Mouse (Mus musculus) kidney, embryonic 16.5 days (tissue): ENCODE measurements at regions not wholly inside any gene's neighbourhood (a gene's known extent, or its start where the extent isn't known, plus 50 kb on each side); places are given as distances from the start of the nearest gene placed in this dataset.

Experiments used
- ATAC-seq: fragments of 200-750 bp; cut with Nextera tagmentation; 2 replicates; pipeline ENCODE4 v1.8.0; 2017; ENCODE audit warnings: moderate TSS enrichment; ENCODE audit not compliant: low FRiP score, low TSS enrichment
- H3K27ac ChIP-seq: fragments of 300-500 bp; sonication (generic); 2 replicates; pipeline ENCODE4 v1.5.1; 2014; ENCODE audit warnings: low read length
- H3K27me3 ChIP-seq: fragments of 300-500 bp; sonication (generic); 2 replicates; pipeline ENCODE4 v1.6.1; 2014; ENCODE audit warnings: low read length, control low read depth, mixed read lengths; ENCODE audit not compliant: insufficient read depth
- H3K36me3 ChIP-seq: fragments of 300-500 bp; sonication (generic); 2 replicates; pipeline ENCODE4 v1.6.1; 2014; ENCODE audit warnings: low read length, control low read depth, mixed read lengths; ENCODE audit not compliant: insufficient read depth
- H3K4me1 ChIP-seq: fragments of 300-500 bp; sonication (generic); 2 replicates; pipeline ENCODE4 v1.6.1; 2014; ENCODE audit warnings: low read length, control low read depth, mixed read lengths; ENCODE audit not compliant: insufficient read depth
- H3K4me2 ChIP-seq: fragments of 300-500 bp; sonication (generic); replicated peaks from 2 replicates; pipeline ENCODE4 v1.6.1; 2014; ENCODE audit warnings: low read depth, low read length
- H3K4me3 ChIP-seq: fragments of 300-500 bp; sonication (generic); 2 replicates; pipeline ENCODE4 v1.5.1; 2014; ENCODE audit warnings: mild to moderate bottlenecking, low read length
- H3K9ac ChIP-seq: fragments of 300-500 bp; sonication (generic); replicated peaks from 2 replicates; pipeline ENCODE4 v1.6.1; 2014; ENCODE audit warnings: low read length
- H3K9me3 ChIP-seq: fragments of 300-500 bp; sonication (generic); 2 replicates; pipeline ENCODE4 v1.6.1; 2016; ENCODE audit warnings: low read length, control low read depth
- WGBS: fragments of 180-500 bp; shearing (Covaris S2); extraction: QIAGEN DNeasy Blood & Tissue Kit; methylation state at CpG from one replicate; pipeline ENCODE4 v1.1.7; 2014; 5-methylcytosine and 5-hydroxymethylcytosine counted together

DNA sequence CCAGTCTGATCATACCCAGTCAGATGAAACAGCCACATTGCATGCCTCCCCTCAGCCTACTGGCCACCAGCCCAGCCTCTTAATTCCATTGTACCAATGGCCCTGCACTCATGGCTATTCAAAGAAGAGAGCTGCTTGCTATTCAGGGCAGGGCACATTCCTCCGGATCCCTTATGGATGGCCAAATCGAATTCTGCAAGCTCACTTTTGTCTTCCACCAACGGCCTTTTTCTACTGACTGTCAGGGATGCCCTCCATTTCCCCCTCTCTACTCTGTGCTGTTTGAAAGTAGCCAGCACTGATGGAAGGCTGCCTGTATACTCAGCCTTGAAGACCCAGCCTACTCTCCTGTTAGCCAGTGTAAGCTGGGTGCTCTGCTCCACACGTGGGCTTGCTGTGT is 147.5 kb downstream of the Gm9376 start:
- 83% methylated on average over 4 of the region's 4 CpGs for WGBS
- Histone ChIP-seq H3K27me3 (peaks cover 16% of the 10 kb centered on the region), H3K9me3 (peaks cover 5% of the 10 kb centered on the region), H3K4me3 (no peak overlapping the region), H3K4me2 (no peak overlapping the region), H3K9ac (no peak overlapping the region), H3K4me1 (no peaks in the 10 kb centered on the region), H3K36me3 (no peaks in the 10 kb centered on the region), H3K27ac (no peak overlapping the region)
- ATAC-seq: no peak

DNA sequence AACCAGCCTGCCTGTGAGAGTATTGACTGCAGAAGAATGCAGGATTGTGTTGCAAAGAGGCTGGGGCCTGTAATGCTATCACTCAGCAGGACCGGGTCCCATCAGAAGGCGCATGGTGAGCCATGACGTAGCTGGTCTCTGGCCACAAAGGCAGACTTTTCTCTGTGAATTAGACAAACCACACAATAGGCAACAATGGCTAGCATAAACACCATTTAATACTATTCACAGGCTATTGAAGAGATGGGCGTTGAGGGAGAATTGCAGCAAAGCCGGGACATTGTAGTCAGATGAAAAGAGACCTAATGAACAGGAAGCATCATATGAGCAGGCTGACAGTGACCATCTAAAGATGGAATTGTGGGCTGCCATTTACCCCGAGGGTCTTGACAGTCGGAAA is 149.4 kb downstream of the Gm9376 start:
- no peaks in the 10 kb centered on the region for H3K36me3 ChIP-seq
- no peak overlapping the region for H3K4me2 ChIP-seq
- H3K4me1 ChIP-seq: no peaks in the 10 kb centered on the region
- no peak overlapping the region for H3K4me3 ChIP-seq
- H3K27ac ChIP-seq: no peak overlapping the region
- ATAC-seq: no peak
- 52% methylated on average over 7 of the region's 7 CpGs for WGBS
- peaks cover 16% of the 10 kb centered on the region for H3K27me3 ChIP-seq
- H3K9me3 ChIP-seq: peaks cover 11% of the 10 kb centered on the region
- no peak overlapping the region for H3K9ac ChIP-seq

DNA sequence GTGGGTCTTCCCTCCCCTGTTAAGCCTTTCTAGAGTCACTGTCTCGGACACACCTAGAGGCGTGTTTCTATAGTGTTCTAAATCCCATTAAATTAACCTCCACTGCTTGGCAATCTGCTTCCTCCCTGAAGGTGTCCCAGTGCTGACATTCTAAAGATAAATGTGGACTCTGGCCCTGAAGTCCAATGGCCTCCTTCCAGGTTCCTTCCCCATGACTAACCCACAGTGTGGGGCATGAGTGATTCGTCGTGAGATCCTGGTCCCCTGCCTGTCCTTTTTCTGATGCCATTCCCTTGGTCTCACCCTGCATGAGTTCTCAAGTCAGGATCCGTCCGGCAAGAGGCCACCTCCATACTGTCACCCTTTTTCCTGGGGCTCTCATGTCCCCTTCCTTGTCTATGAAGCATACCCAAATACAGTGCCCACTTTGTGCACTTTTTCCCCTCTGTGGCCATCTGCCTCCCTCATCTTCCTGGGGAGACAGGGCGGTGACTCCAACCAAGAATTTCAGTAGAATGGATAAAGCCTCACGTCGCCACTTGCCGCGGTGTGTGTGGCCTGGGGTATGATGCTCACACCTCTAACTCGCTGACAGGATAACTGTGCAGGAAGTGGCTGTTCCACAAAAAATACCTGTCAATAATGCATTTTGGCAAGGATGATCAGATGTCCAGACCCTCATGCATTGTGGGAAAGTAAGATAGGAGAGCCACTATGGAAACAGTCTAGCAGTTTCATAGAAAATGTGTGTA is 152.9 kb downstream of the Gm9376 start:
- no peaks in the 10 kb centered on the region for H3K36me3 ChIP-seq
- peaks cover 18% of the 10 kb centered on the region for H3K27me3 ChIP-seq
- 86% methylated on average over 12 of the region's 12 CpGs for WGBS
- no peak overlapping the region for H3K4me2 ChIP-seq
- peaks cover 9% of the 10 kb centered on the region for H3K4me1 ChIP-seq
- no peak overlapping the region for H3K4me3 ChIP-seq
- peaks cover 11% of the 10 kb centered on the region for H3K9me3 ChIP-seq
- ATAC-seq: no peak
- H3K27ac ChIP-seq: no peak overlapping the region
- H3K9ac ChIP-seq: no peak overlapping the region

DNA sequence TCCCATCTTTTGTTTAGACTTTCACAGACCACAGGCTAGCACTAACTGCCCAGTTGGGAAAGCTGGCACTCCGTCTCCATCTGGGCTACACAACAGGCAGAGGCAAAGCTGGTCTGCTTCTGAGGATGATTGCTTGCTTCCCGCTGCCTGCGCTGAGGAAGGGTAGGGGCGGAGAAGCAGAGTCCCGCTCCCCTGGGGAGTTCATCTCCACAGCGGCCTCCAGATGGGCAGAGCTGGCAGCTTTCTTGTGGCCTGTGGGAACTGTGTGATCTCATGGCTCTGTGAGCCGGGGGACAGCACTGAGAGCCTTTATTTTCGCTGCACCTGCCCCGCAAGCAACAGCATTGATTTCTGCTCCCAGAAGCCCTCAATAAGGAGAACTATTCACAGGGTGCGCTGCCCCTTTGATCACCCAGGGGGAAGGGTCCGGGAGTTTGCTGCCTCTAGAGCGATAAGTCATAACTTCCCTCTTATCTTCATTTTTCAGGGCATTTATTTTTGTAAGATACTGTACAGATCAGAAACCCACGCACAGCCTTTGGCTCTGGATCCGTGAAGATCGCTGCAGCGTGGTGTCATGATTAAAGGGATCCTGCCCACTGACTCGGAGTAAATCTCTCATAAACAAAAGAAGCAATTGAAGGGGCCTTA is 155.7 kb downstream of the Gm9376 start:
- peaks cover 5% of the 10 kb centered on the region for H3K9me3 ChIP-seq
- H3K36me3 ChIP-seq: no peaks in the 10 kb centered on the region
- H3K4me3 ChIP-seq: peak overlapping the region; percentile 32
- H3K4me1 ChIP-seq: peaks cover 9% of the 10 kb centered on the region
- H3K9ac ChIP-seq: 0 out of 2 replicates have a peak overlapping the region, but pooled peaks have one; percentile 11
- peaks cover 8% of the 10 kb centered on the region; the same call in 1 of the 2 replicates for H3K27me3 ChIP-seq
- H3K4me2 ChIP-seq: peak overlapping the region; percentile 55
- H3K27ac ChIP-seq: no peak overlapping the region
- no peak for ATAC-seq
- 4% methylated on average over 17 of the region's 17 CpGs for WGBS

DNA sequence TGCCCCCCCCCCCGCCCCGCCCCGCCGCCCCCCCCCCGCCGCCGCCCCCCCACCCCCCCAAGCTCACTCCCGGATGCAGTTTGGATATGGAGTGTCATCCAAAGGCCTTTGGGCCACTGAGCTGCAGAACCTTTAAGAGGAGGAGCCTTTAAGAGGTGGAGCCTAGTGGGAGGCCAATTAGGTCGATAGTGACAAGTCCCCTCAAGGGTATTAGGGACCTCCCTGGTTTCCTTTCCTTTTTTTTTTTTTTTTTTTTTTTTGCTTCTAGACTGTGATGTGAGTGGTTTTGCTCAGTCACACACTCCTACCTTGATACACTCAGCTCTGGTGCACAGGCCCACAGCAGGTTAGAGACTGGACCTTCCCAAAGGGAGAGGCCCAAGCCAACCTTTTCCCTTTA is 156.5 kb downstream of the Gm9376 start:
- Histone ChIP-seq H3K27me3 (peaks cover 8% of the 10 kb centered on the region; the same call in 1 of the 2 replicates), H3K4me3 (no peak overlapping the region), H3K4me1 (peaks cover 9% of the 10 kb centered on the region), H3K27ac (no peak overlapping the region), H3K9me3 (peaks cover 5% of the 10 kb centered on the region), H3K36me3 (no peaks in the 10 kb centered on the region), H3K9ac (no peak overlapping the region), H3K4me2 (peak overlapping the region; percentile 55; the same call in 1 of the 2 replicates)
- 0% methylated on average over 2 of the region's 9 CpGs for WGBS
- ATAC-seq: no peak

DNA sequence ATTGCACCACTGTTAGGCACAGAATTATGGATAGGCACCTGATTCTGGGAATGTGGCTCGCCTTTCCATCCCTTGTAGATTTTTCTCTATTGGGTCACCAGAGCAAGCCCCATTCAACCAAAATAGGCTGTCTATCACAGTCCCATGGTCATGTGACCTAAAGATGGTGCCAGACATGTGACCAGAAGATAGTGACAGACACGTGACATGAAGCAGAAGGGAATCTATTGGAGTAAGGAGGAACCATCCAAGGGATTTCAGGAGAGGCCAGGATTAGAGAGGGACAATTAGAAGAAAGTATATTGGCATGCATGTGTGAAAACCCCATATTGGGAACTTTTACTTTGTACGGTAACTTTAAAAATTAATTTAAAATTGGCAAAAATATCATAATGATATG is 159.8 kb downstream of the Gm9376 start:
- H3K9me3 ChIP-seq: no peaks in the 10 kb centered on the region
- peaks cover 9% of the 10 kb centered on the region for H3K4me1 ChIP-seq
- no peak overlapping the region for H3K4me3 ChIP-seq
- peaks cover 8% of the 10 kb centered on the region; the same call in 1 of the 2 replicates for H3K27me3 ChIP-seq
- H3K36me3 ChIP-seq: no peaks in the 10 kb centered on the region
- no peak overlapping the region for H3K9ac ChIP-seq
- H3K27ac ChIP-seq: no peak overlapping the region
- no peak overlapping the region for H3K4me2 ChIP-seq
- no peak for ATAC-seq
- 87% methylated on average over 3 of the region's 3 CpGs for WGBS

DNA sequence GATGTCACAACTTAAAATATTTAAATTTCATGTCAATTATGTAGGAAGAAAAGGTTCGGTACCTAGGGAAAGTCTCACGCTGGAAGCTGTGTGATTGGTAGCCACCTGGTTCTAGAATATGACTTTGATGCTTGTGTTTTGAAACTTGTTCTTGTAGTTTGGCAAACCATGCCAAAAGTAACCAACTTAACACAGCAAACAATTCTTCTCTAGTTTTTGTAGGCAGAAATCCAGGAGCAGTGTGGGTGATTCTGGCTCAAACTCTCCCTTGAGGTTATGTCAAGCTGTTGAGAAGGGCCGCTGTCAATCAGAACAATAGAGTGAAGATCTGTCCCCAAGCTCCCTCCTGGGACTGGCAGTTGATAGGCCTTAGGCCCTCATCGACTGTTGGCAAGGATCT is 163.5 kb downstream of the Gm9376 start:
- Histone ChIP-seq H3K27ac (no peak overlapping the region), H3K9me3 (no peaks in the 10 kb centered on the region), H3K4me1 (no peaks in the 10 kb centered on the region), H3K9ac (no peak overlapping the region), H3K4me3 (no peak overlapping the region), H3K27me3 (peaks cover 20% of the 10 kb centered on the region), H3K36me3 (no peaks in the 10 kb centered on the region), H3K4me2 (no peak overlapping the region)
- WGBS: 93% methylated on average over 4 of the region's 4 CpGs
- ATAC-seq: no peak

DNA sequence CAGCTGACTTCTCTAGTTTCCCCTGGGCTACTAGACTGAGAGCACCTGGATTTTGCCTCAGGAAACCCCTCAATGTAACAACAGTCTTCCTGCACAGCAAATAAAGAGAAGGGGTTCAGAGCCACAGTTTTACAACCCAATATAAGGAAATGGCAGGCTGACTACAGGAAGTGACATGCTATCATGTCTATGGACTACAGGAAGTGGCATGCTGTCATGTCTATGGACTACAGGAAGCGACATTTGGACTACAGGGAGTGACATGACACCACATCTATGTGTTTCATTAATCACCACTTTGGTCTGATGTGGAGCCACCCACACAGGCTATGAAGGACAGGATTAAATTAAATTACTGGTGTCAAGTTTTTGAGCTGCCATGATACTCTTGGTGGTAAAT is 164.0 kb downstream of the Gm9376 start:
- H3K4me2 ChIP-seq: no peak overlapping the region
- H3K27me3 ChIP-seq: peaks cover 24% of the 10 kb centered on the region
- H3K9ac ChIP-seq: no peak overlapping the region
- H3K9me3 ChIP-seq: no peaks in the 10 kb centered on the region
- ATAC-seq: no peak
- H3K27ac ChIP-seq: no peak overlapping the region
- WGBS: 73% methylated on average over 1 of the region's 1 CpGs
- no peaks in the 10 kb centered on the region for H3K4me1 ChIP-seq
- H3K36me3 ChIP-seq: no peaks in the 10 kb centered on the region
- no peak overlapping the region for H3K4me3 ChIP-seq

DNA sequence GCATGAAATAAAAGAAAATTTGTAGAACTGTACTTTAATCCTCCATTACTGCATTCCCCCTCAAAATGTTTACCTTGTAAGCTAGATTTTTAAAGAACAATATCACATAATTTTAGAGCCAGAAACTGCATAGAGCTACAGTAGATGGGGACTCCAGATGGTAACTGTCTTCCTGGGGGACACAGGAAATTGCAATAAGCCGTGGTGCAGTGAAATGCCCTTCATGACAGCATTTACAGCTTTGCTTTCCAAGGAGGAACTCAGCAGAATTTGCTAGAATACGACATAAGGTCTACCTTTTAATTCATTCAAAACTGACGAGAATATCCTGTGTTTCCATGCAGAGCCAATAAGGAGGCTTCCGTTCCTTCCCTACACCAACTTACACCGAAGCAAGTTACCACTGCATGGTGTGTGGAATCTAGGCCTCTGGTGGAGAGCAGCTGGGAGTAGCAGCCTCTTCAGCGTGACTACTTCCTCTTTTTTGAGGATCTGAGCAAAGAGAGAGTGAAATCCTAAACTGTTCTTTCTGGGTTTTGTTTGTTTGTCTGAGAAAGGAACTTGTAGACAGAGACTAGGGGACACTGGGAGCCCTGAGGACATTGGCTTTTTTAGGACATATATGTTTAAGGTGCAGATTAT is 164.6 kb downstream of the Gm9376 start:
- Histone ChIP-seq H3K4me2 (no peak overlapping the region), H3K27me3 (peaks cover 28% of the 10 kb centered on the region), H3K9me3 (no peaks in the 10 kb centered on the region), H3K36me3 (no peaks in the 10 kb centered on the region), H3K9ac (no peak overlapping the region), H3K4me3 (no peak overlapping the region), H3K27ac (no peak overlapping the region), H3K4me1 (no peaks in the 10 kb centered on the region)
- ATAC-seq: no peak
- WGBS: 52% methylated on average over 6 of the region's 6 CpGs
